Mouse (Mus musculus): ENCODE data around the gene Ttll6. TPM values are rescaled to one million over a fixed set of nuclear protein-coding genes. Genes with fewer than 3 reads are reported as not detected.
"Not testable (repeated sequence)": the region's sequence is repeated elsewhere in the genome, so short reads cannot be mapped to it uniquely, and the experiment has no call there.

The Ttll6 gene
- polyA plus RNA-seq, 1 experiment from 2014 or later, result 0.04 TPM

GRCm38 (mm10) chr11:96114077-96114476, 19.5 kb upstream of the Ttll6 start:
- Histone ChIP-seq H3K27ac (replicated peaks; ENCODE audit: low read depth, low read length) (no peak overlapping the region), H3K36me3 (ENCODE audit: control insufficient read depth, insufficient read depth, low read length) (no peaks in the 10 kb centered on the region), H3K4me2 (ENCODE audit: low read depth, severe bottlenecking) (no peak overlapping the region), H3K4me1 (ENCODE audit: control insufficient read depth, insufficient read depth, low read length) (no peaks in the 10 kb centered on the region), H3K27me3 (ENCODE audit: control insufficient read depth, insufficient read depth, low read length) (no peaks in the 10 kb centered on the region), H3K9ac (ENCODE audit: low read length) (no peak overlapping the region), H3K9me3 (ENCODE audit: control insufficient read depth, low read length) (no peaks in the 10 kb centered on the region), H3K4me3 (ENCODE audit: low read depth, low read length) (no peak overlapping the region)
- WGBS, result 76% methylated on average over 2 of the region's 2 CpGs
- no peak for ATAC-seq (ENCODE audit: insufficient number of reproducible peaks, low FRiP score, low TSS enrichment, low read depth)
- no peak for DNase-seq (ENCODE audit: low spot score)

- Histone ChIP-seq H3K4me1 (ENCODE audit: control insufficient read depth, insufficient read depth, low read length) (no peaks in the 10 kb centered on the region), H3K4me2 (ENCODE audit: low read depth, severe bottlenecking) (no peak overlapping the region), H3K27ac (replicated peaks; ENCODE audit: low read depth, low read length) (no peak overlapping the region), H3K27me3 (ENCODE audit: control insufficient read depth, insufficient read depth, low read length) (no peaks in the 10 kb centered on the region), H3K9ac (ENCODE audit: low read length) (no peak overlapping the region), H3K9me3 (ENCODE audit: control insufficient read depth, low read length) (no peaks in the 10 kb centered on the region), H3K4me3 (ENCODE audit: low read depth, low read length) (no peak overlapping the region), H3K36me3 (ENCODE audit: control insufficient read depth, insufficient read depth, low read length) (no peaks in the 10 kb centered on the region)
- WGBS, result 92% methylated on average over 6 of the region's 6 CpGs
- ATAC-seq (ENCODE audit: insufficient number of reproducible peaks, low FRiP score, low TSS enrichment, low read depth) (no peak), DNase-seq (ENCODE audit: low spot score) (no peak)
Observed at GRCm38 (mm10) chr11:96115416-96115815, 18.2 kb upstream of the Ttll6 start.

- Histone ChIP-seq H3K27me3 (ENCODE audit: control insufficient read depth, insufficient read depth, low read length) (no peaks in the 10 kb centered on the region), H3K4me2 (ENCODE audit: low read depth, severe bottlenecking) (no peak overlapping the region), H3K9me3 (ENCODE audit: control insufficient read depth, low read length) (no peaks in the 10 kb centered on the region), H3K36me3 (ENCODE audit: control insufficient read depth, insufficient read depth, low read length) (no peaks in the 10 kb centered on the region), H3K9ac (ENCODE audit: low read length) (no peak overlapping the region), H3K4me3 (ENCODE audit: low read depth, low read length) (no peak overlapping the region), H3K4me1 (ENCODE audit: control insufficient read depth, insufficient read depth, low read length) (no peaks in the 10 kb centered on the region), H3K27ac (replicated peaks; ENCODE audit: low read depth, low read length) (no peak overlapping the region)
- WGBS, result 82% methylated on average over 3 of the region's 3 CpGs
- ATAC-seq (ENCODE audit: insufficient number of reproducible peaks, low FRiP score, low TSS enrichment, low read depth), result no peak
- no peak for DNase-seq (ENCODE audit: low spot score)
Observed at GRCm38 (mm10) chr11:96116116-96116515, 17.5 kb upstream of the Ttll6 start.

DNA sequence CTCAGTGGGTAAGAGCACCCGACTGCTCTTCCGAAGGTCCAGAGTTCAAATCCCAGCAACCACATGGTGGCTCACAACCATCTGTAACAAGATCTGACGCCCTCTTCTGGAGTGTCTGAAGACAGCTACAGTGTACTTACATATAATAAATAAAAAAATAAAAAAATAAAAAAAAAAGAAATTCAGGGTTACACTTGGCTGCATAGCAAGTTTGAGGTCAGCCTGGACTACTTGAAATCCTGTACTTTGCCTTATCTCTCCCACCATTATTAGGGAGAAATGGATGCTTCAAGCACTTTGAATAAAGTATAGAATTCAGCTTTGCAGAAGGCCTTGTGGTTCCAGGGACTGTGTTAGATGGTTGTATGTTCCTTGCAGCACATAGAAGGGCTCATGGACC, 16.7 kb upstream of the Ttll6 start:
- ATAC-seq (ENCODE audit: insufficient number of reproducible peaks, low FRiP score, low TSS enrichment, low read depth); H3K36me3 ChIP-seq (ENCODE audit: control insufficient read depth, insufficient read depth, low read length); H3K9ac ChIP-seq (ENCODE audit: low read length); H3K27me3 ChIP-seq (ENCODE audit: control insufficient read depth, insufficient read depth, low read length); H3K4me3 ChIP-seq (ENCODE audit: low read depth, low read length); DNase-seq (ENCODE audit: low spot score); H3K4me2 ChIP-seq (ENCODE audit: low read depth, severe bottlenecking); H3K27ac ChIP-seq (replicated peaks; ENCODE audit: low read depth, low read length); H3K9me3 ChIP-seq (ENCODE audit: control insufficient read depth, low read length); H3K4me1 ChIP-seq (ENCODE audit: control insufficient read depth, insufficient read depth, low read length): not testable (repeated sequence)
- 80% methylated on average over 3 of the region's 3 CpGs for WGBS

GRCm38 (mm10) chr11:96119401-96119800, 14.2 kb upstream of the Ttll6 start:
- peaks cover 17% of the 10 kb centered on the region for H3K27me3 ChIP-seq (ENCODE audit: control insufficient read depth, insufficient read depth, low read length)
- no peak overlapping the region for H3K4me3 ChIP-seq (ENCODE audit: low read depth, low read length)
- no peaks in the 10 kb centered on the region for H3K9me3 ChIP-seq (ENCODE audit: control insufficient read depth, low read length)
- ATAC-seq (ENCODE audit: insufficient number of reproducible peaks, low FRiP score, low TSS enrichment, low read depth), result no peak
- no peaks in the 10 kb centered on the region for H3K4me1 ChIP-seq (ENCODE audit: control insufficient read depth, insufficient read depth, low read length)
- DNase-seq (ENCODE audit: low spot score), result no peak
- H3K27ac ChIP-seq (replicated peaks; ENCODE audit: low read depth, low read length), result no peak overlapping the region
- no peaks in the 10 kb centered on the region for H3K36me3 ChIP-seq (ENCODE audit: control insufficient read depth, insufficient read depth, low read length)
- no peak overlapping the region for H3K9ac ChIP-seq (ENCODE audit: low read length)
- WGBS, result 60% methylated on average over 3 of the region's 3 CpGs
- no peak overlapping the region for H3K4me2 ChIP-seq (ENCODE audit: low read depth, severe bottlenecking)

- peaks cover 34% of the 10 kb centered on the region for H3K27me3 ChIP-seq (ENCODE audit: control insufficient read depth, insufficient read depth, low read length)
- 80% methylated on average over 4 of the region's 4 CpGs for WGBS
- H3K9ac ChIP-seq (ENCODE audit: low read length); H3K36me3 ChIP-seq (ENCODE audit: control insufficient read depth, insufficient read depth, low read length); ATAC-seq (ENCODE audit: insufficient number of reproducible peaks, low FRiP score, low TSS enrichment, low read depth); H3K4me1 ChIP-seq (ENCODE audit: control insufficient read depth, insufficient read depth, low read length); H3K9me3 ChIP-seq (ENCODE audit: control insufficient read depth, low read length); H3K4me2 ChIP-seq (ENCODE audit: low read depth, severe bottlenecking); DNase-seq (ENCODE audit: low spot score); H3K27ac ChIP-seq (replicated peaks; ENCODE audit: low read depth, low read length); H3K4me3 ChIP-seq (ENCODE audit: low read depth, low read length): not testable (repeated sequence)
Observed at GRCm38 (mm10) chr11:96122806-96123205, 10.8 kb upstream of the Ttll6 start.

DNA sequence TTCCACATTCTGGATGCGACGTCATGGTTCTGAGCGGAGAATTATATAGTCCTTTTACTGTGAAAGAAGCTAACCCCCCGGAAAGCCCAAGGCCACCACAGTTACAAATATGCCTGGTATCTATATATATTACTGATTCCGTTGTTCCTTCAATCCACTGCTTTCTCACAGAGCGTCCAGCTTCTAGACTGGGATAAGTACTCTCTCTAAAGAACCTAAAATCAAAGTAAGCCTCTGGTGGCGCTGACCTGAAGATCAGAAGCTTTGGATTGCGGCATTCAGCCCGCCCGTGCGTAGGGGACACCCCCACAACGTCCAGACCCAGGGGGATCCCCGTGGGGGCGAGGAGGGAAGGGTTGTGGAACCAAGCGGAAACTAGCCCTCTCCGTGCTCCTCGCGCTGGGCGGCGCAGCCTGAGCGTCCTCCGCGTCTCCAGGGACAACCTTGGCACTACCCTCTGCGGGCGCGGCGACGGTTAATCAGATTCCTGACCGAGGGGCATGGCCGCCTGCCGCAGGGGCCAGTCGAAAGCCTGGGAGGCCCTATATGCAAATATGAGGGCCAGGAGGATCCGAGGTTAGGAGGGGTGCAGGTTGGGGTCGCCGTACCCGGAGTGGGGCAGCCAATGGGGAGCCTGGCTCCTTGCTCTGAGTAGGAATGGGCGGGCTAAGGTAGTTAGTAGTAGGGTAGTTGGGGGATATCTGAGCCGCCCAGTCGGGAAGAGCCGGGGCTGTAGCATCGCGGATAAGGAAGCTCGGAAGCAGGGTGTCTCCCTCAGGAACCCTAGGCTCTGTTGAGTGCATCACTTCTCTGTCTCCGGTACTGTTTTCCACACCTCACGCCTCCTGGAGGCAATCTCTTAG, 9.3 kb upstream of the Ttll6 start:
- H3K4me3 ChIP-seq (ENCODE audit: low read depth, low read length), result peak overlapping the region; percentile 28
- H3K9me3 ChIP-seq (ENCODE audit: control insufficient read depth, low read length), result no peaks in the 10 kb centered on the region
- 3% methylated on average over 45 of the region's 45 CpGs for WGBS
- peak overlapping the region; percentile 46 for H3K4me2 ChIP-seq (ENCODE audit: low read depth, severe bottlenecking)
- DNase-seq (ENCODE audit: low spot score) (peak; percentile 59), ATAC-seq (ENCODE audit: insufficient number of reproducible peaks, low FRiP score, low TSS enrichment, low read depth) (peak; percentile 47; the same call in 1 of the 2 replicates)
- H3K27me3 ChIP-seq (ENCODE audit: control insufficient read depth, insufficient read depth, low read length), result peaks cover 34% of the 10 kb centered on the region
- H3K4me1 ChIP-seq (ENCODE audit: control insufficient read depth, insufficient read depth, low read length), result no peaks in the 10 kb centered on the region
- no peaks in the 10 kb centered on the region for H3K36me3 ChIP-seq (ENCODE audit: control insufficient read depth, insufficient read depth, low read length)
- no peak overlapping the region for H3K27ac ChIP-seq (replicated peaks; ENCODE audit: low read depth, low read length)
- H3K9ac ChIP-seq (ENCODE audit: low read length), result no peak overlapping the region

GRCm38 (mm10) chr11:96130606-96131005, 3.0 kb upstream of the Ttll6 start:
- ATAC-seq (ENCODE audit: insufficient number of reproducible peaks, low FRiP score, low TSS enrichment, low read depth), result no peak
- H3K27me3 ChIP-seq (ENCODE audit: control insufficient read depth, insufficient read depth, low read length), result peaks cover 6% of the 10 kb centered on the region

More at GRCm38 (mm10) chr11:96130606-96131005, 3.0 kb upstream of the Ttll6 start:
- Histone ChIP-seq H3K9ac (ENCODE audit: low read length) (no peak overlapping the region), H3K4me2 (ENCODE audit: low read depth, severe bottlenecking) (no peak overlapping the region), H3K4me1 (ENCODE audit: control insufficient read depth, insufficient read depth, low read length) (no peaks in the 10 kb centered on the region), H3K36me3 (ENCODE audit: control insufficient read depth, insufficient read depth, low read length) (no peaks in the 10 kb centered on the region), H3K27ac (replicated peaks; ENCODE audit: low read depth, low read length) (no peak overlapping the region), H3K9me3 (ENCODE audit: control insufficient read depth, low read length) (no peaks in the 10 kb centered on the region), H3K4me3 (ENCODE audit: low read depth, low read length) (no peak overlapping the region)
- WGBS, result 57% methylated on average over 10 of the region's 10 CpGs
- DNase-seq (ENCODE audit: low spot score), result no peak

Data from limb, embryonic 11.5 days (tissue).